Mouse (Mus musculus) thymus, adult 18-20 months (tissue): Measurements from ENCODE around the gene Pdxdc1.
"Not testable (repeated sequence)": the region's sequence is repeated elsewhere in the genome, so short reads cannot be mapped to it uniquely, and the experiment has no call there.

Experiments
- DNase-seq, 2 experiments: peaks; one replicate each; pipeline ENCODE4 v3.0.0; 2022; ENCODE audit warnings: mixed read lengths in 2 of 2

The Pdxdc1 gene

DNA sequence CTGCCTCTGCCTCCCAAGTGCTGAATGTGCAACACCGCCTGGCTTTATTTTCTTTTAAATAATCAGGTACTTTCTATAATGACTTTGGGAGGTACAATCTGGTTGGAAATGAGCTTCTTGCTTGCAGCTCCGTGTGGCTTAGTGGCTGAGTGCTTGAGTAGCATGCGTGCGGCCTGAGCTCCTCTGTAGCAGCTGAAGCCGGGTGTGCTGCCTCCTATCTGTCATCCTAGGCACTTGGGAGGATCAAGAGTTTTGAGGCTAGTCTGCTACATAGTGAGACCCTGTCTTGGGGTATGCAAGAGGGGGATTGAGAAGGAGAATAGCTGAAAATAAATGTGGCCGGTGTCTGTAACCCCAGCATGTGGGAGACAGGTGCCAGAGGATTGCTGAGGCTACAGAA lies 90.8 kb downstream of the Pdxdc1 start:
- no peak for DNase-seq

DNA sequence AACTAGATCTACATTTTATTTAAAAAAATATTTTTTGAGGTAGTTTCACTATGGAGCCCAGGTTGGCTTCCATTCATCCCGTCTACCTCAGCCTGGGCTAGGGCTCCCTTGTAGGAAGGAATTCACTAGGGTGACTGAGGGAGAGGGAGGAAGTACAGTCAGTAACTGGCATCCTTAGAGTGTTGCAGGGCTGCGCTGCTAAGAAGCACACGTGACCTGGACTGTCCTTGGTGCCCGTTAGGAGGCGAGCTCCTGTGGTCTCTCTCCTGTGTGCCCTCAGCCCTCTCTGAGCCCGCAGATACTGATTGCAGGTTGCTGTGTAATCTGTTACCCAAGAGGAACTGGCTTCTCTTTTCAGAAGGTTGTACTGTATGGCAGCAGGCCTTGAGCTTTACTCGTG lies 94.5 kb downstream of the Pdxdc1 start:
- DNase-seq: no peak

DNA sequence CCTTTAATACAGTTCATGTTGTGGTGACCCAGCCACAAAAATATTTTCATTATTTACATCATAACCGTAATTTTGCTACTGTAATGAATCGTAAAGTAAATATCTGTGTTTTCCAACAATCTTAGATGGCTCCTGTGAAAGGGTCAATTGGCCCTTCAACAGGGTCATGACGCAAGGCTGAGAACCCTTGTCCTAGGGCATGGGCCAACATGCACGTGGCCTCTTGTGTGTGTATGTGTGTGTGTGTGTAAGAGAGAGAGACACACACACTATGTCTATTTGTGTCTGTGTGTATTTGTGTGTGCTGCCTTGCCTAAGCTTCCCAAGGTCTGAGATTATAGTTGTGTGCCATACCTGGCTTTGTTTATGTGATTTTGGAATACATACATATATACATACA lies 95.3 kb downstream of the Pdxdc1 start:
- no peak for DNase-seq

GRCm38 (mm10) chr16:13804666-13805065 lies 98.3 kb downstream of the Pdxdc1 start:
- no peak for DNase-seq

DNA sequence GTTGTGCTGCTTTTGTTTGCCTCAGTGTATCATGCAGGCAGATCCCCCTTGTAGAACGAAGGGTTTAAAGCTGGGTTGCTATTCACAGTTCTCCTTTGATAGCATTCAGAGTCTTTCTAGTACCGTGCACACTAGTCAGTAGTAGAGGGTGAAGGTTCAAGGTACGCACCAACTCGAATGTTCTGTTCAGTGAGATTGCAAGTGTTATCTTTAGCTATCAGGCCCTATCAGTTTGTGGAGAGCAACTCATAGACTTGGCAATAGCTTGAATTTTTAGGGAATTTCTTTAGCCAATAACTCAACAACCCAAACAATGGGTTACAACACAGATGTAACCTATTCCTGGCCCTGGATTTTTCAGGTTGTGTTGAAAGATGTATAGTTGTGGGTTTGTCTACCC lies 101.7 kb downstream of the Pdxdc1 start:
- no peak for DNase-seq

DNA sequence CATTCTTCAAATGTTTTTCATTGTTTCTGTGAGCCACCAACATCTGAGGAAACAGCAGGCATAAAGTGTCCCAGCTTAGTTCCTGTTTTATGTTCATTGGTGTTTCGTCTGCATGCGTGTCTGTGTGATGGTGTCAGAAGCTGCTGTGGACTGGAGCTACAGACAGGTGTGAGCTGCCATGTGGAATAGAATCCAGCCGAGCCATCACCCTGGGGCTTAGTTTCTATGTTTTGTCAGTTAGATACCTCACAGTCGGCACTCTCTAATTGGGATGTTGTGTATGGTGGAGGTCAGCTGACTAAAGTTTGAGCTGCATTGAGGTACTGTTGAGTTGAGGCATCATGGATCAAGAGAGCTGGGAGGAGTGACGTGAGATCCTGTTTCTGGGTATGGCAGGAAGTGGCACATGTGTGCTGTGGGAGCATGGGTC lies 106.2 kb downstream of the Pdxdc1 start:
- no peak for DNase-seq

DNA sequence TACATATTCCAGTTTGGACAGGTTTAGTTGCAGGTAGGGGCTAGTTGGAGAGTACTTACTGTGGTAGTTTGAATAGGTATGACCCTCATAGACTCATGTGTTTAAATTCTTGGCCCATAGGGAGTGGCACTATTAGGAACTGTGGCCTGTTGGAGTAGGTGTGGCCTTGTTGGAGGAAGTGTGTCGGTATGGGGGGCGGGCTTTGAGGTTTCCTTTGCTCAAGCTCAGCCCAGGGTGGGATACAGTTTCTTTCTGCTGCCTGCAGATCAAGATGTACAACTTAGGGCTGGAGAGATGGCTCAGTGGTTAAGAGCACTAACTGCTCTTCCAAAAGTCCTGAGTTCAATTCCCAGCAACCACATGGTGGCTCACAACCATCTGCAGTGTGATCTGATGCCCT lies 109.5 kb downstream of the Pdxdc1 start:
- not testable (repeated sequence) for DNase-seq

GRCm38 (mm10) chr16:13785932-13786331 lies 117.0 kb downstream of the Pdxdc1 start:
- no peak for DNase-seq
